Mouse (Mus musculus) G1E (cell line): ENCODE results near the gene Rassf8.

Source experiments
- CTCF ChIP-seq: IDR thresholded peaks from 2 replicates; pipeline ENCODE4 v1.5.1; 2012; ENCODE audit warnings: low read depth, low read length, inconsistent platforms, mixed read lengths
- GATA1 ChIP-seq: IDR thresholded peaks from 2 replicates; pipeline ENCODE4 v1.6.1; 2012; ENCODE audit warnings: borderline replicate concordance, low read length, inconsistent platforms, mixed read lengths

- TF ChIP-seq GATA1 (no peak), CTCF (no peak)
Measured at GRCm38 (mm10) chr6:145801796-145802488, 55.4 kb downstream of the Rassf8 start.
